Mouse (Mus musculus): ENCODE measurements around the gene Fxyd1. TPM values are rescaled to one million over a fixed set of nuclear protein-coding genes. Genes with fewer than 3 reads are reported as not detected.

The Fxyd1 gene
- polyA plus RNA-seq, 1 experiment from 2014 or later: 2.5 TPM

- H3K27me3 ChIP-seq (ENCODE audit: poor library complexity, severe bottlenecking): no peaks in the 10 kb centered on the region
- no peak overlapping the region for H3K4me3 ChIP-seq
- DNase-seq (ENCODE audit: extremely low spot score, low spot score): no peak
- peak overlapping the region; percentile 40; the same call in 1 of the 2 replicates for H3K27ac ChIP-seq
- no peaks in the 10 kb centered on the region; the same call in 1 of the 2 replicates for H3K9me3 ChIP-seq
- no peaks in the 10 kb centered on the region for H3K36me3 ChIP-seq (replicated peaks)
- 85% methylated on average over 2 of the region's 2 CpGs for WGBS
- H3K4me1 ChIP-seq: peaks cover 34% of the 10 kb centered on the region
Observed at GRCm38 (mm10) chr7:31087262-31087661, 30.3 kb upstream of the Fxyd1 start.

DNA sequence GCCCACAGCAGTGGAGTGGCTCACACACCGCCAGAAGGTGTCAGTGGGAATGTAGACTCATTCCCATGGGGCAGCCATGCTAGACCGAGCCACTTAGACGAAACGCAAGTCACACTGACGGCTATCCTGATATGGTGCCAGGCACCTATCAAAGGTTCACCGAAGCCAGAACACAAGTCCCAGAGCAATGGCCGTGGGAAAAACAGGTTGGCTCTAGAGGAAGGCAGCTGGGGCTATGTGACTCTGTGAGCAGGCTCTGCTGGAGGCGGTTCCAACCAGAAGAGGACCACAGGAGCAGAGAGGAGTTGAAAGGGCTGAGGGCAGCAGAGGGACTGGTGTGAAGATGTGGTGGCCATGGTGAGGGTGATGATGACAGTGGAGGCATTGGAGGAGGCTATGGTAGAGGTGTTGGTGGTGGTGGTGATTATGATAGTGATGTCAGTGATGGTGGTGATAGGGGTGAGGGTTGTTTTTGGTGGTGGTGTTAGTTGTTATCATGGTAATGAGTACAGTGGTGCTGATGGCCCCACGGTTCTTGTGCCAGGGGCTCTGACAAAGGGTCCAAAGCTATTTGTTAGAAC, 29.3 kb upstream of the Fxyd1 start:
- Histone ChIP-seq H3K9me3 (no peaks in the 10 kb centered on the region; the same call in 1 of the 2 replicates), H3K27me3 (ENCODE audit: poor library complexity, severe bottlenecking) (no peaks in the 10 kb centered on the region), H3K4me3 (no peak overlapping the region), H3K4me1 (peaks cover 34% of the 10 kb centered on the region), H3K36me3 (replicated peaks) (no peaks in the 10 kb centered on the region), H3K27ac (peak overlapping the region; percentile 60)
- 90% methylated on average over 9 of the region's 9 CpGs for WGBS
- no peak for DNase-seq (ENCODE audit: extremely low spot score, low spot score)

DNA sequence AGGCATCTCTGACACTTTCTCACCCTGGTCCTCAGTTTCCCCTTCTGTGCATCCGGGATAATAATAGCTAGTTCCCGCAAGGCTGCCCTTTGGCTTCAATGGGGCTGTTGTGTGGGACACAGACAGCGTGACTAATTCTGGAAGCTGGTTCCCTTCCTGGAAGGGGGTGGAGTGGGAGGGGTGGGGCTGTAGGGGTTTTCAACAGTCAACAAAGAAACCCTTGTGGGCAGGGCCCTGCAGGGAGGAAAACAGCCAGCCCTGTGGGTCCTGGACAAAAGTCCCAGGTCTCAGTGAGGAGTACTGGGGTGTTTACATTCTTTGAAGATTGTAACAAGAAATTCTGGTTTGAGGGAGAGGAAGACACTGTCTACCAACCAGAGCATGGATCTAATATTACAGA, 28.2 kb upstream of the Fxyd1 start:
- H3K4me1 ChIP-seq: peaks cover 34% of the 10 kb centered on the region
- 42% methylated on average over 3 of the region's 3 CpGs for WGBS
- H3K4me3 ChIP-seq: no peak overlapping the region
- no peak for DNase-seq (ENCODE audit: extremely low spot score, low spot score)
- no peaks in the 10 kb centered on the region; the same call in 1 of the 2 replicates for H3K9me3 ChIP-seq
- peak overlapping the region; percentile 60 for H3K27ac ChIP-seq
- no peaks in the 10 kb centered on the region for H3K27me3 ChIP-seq (ENCODE audit: poor library complexity, severe bottlenecking)
- no peaks in the 10 kb centered on the region for H3K36me3 ChIP-seq (replicated peaks)

DNA sequence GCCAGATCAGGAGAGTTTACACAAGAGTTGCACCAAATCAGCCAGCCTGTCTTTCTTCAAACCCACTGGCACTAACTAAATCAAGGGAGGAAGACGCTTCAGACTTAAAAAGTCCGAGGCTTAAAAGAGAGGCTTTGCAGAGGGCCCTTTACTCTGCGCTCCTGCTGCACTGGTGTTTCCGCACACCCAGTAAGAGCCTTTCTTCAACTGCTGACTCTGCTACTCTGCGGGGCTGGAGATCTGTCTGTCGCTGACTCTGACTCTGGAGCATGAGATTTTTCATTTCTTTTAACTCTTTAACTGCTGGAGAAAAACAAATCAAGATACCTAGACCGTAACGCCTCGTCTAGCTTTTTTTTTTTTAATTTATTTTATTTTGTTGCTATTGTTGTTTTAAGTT, 27.1 kb upstream of the Fxyd1 start:
- Histone ChIP-seq H3K27me3 (ENCODE audit: poor library complexity, severe bottlenecking) (no peaks in the 10 kb centered on the region), H3K27ac (peak overlapping the region; percentile 76; the same call in 1 of the 2 replicates), H3K36me3 (replicated peaks) (no peaks in the 10 kb centered on the region), H3K4me3 (no peak overlapping the region), H3K9me3 (no peaks in the 10 kb centered on the region), H3K4me1 (peaks cover 34% of the 10 kb centered on the region)
- WGBS: 68% methylated on average over 9 of the region's 9 CpGs
- no peak for DNase-seq (ENCODE audit: extremely low spot score, low spot score)

DNA sequence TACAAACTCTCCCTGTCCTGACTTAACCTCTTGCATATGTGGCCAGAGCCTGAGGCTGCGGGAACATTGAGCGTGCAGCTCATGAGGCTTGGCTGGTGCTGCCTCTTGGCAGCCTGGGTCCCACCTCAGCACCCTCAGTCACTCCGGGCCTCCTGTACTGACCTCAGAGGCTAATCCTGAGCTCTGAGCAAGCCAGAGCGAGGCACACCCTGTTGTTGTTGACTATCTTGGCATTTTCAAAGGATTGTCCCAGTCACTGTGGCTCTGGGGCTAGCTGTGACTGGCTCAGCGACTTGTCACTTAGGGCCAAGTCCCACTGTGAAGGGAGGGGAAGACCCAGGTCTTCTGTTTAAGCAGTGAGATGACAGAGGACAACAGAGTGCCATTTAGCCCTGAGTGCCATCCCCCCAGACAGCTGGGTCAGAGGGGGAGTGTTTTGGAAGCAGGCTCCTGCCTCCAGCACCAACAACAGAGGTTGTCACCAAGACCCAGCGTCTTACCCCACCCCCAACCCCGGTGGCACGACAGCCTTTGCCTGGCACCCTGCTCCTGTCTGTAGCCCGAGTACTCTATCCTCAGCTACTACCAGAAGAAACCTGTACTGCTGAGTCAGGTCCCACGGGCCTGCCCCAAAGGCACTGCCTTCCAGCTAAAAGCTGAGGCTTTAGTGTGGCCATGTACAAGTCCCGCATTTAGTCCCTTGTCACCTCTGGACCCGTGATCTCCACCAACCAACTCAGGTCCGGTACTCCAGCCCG, 26.0 kb upstream of the Fxyd1 start:
- Histone ChIP-seq H3K4me3 (no peak overlapping the region), H3K4me1 (peaks cover 34% of the 10 kb centered on the region), H3K36me3 (replicated peaks) (no peaks in the 10 kb centered on the region), H3K9me3 (no peaks in the 10 kb centered on the region), H3K27ac (peak overlapping the region; percentile 76), H3K27me3 (ENCODE audit: poor library complexity, severe bottlenecking) (no peaks in the 10 kb centered on the region)
- DNase-seq (ENCODE audit: extremely low spot score, low spot score): no peak
- WGBS: 63% methylated on average over 14 of the region's 14 CpGs

DNA sequence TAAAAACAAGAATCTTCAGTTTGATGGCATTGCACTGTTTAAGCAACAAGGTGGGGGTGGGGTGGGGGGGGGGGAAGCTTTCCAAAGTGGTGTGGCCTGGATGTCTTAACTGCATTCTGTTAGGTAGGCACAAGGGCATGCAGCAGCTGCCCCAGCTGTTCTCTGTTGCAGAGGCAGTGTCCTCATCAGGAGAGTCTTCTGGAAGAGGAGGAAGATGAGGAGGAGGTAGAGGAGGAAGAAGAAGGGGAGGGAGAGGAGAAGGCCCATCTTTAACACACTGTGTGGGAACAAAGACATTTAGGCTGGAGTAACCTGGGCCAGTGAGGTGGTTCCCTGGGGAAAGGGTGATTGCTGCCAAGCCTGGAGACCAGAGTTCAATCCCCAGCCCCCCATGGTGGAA, 25.1 kb upstream of the Fxyd1 start:
- H3K27me3 ChIP-seq (ENCODE audit: poor library complexity, severe bottlenecking): no peaks in the 10 kb centered on the region
- no peaks in the 10 kb centered on the region for H3K36me3 ChIP-seq (replicated peaks)
- no peak overlapping the region for H3K4me3 ChIP-seq
- DNase-seq (ENCODE audit: extremely low spot score, low spot score): no peak
- no peak overlapping the region for H3K27ac ChIP-seq
- H3K4me1 ChIP-seq: peaks cover 42% of the 10 kb centered on the region
- H3K9me3 ChIP-seq: no peaks in the 10 kb centered on the region

GRCm38 (mm10) chr7:31081106-31081505, 24.1 kb upstream of the Fxyd1 start:
- Histone ChIP-seq H3K4me1 (peaks cover 49% of the 10 kb centered on the region), H3K36me3 (replicated peaks) (no peaks in the 10 kb centered on the region), H3K27ac (no peak overlapping the region), H3K9me3 (no peaks in the 10 kb centered on the region), H3K27me3 (ENCODE audit: poor library complexity, severe bottlenecking) (no peaks in the 10 kb centered on the region), H3K4me3 (no peak overlapping the region)
- no peak for DNase-seq (ENCODE audit: extremely low spot score, low spot score)
- 30% methylated on average over 1 of the region's 1 CpGs for WGBS

DNA sequence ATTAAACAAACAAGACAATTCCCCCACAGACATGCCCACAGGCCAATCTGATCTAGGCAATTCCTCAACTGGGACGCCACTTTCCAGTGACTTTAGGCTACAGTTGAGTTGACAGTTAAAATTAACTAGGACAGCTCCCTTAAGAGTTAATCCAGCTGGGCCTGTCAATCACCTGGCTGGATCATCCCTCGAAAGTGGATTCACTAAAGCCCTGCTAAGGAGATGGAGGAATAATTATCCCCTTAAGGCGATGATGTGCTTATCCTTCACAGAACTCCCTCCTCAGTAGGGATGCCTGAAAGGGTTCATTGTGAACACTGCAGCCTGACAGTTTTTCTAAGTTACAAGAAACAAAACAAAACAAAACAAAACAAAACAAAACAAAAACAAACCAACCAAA, 23.6 kb upstream of the Fxyd1 start:
- Histone ChIP-seq H3K9me3 (no peaks in the 10 kb centered on the region), H3K36me3 (replicated peaks) (no peaks in the 10 kb centered on the region), H3K27ac (no peak overlapping the region), H3K4me3 (no peak overlapping the region), H3K27me3 (ENCODE audit: poor library complexity, severe bottlenecking) (no peaks in the 10 kb centered on the region), H3K4me1 (peaks cover 46% of the 10 kb centered on the region)
- DNase-seq (ENCODE audit: extremely low spot score, low spot score): no peak
- 46% methylated on average over 3 of the region's 3 CpGs for WGBS

DNA sequence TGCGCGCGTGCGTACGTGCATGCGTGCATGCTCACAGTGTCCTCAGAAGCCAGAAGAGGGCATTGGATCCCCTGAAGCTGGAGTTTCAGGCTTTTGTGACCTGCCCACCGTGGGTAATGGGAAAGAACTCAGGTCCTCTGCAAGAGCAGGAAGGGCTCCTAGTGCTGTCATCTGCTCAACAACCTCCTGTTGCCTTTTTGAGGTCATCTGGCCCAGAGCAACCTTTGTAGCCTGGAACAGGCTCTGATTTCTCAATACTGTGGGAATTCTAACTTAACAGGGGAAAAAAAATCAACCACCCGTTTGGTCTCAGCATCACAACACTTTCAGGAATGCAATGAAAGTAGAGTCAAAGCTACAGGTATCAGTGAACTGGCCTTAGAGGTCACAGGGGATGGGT, 22.7 kb upstream of the Fxyd1 start:
- Histone ChIP-seq H3K27me3 (ENCODE audit: poor library complexity, severe bottlenecking) (no peaks in the 10 kb centered on the region), H3K9me3 (no peaks in the 10 kb centered on the region), H3K4me1 (peaks cover 37% of the 10 kb centered on the region), H3K4me3 (no peak overlapping the region), H3K36me3 (replicated peaks) (no peaks in the 10 kb centered on the region), H3K27ac (no peak overlapping the region)
- 90% methylated on average over 8 of the region's 8 CpGs for WGBS
- DNase-seq (ENCODE audit: extremely low spot score, low spot score): no peak

- peak overlapping the region; percentile 44 for H3K27ac ChIP-seq
- no peaks in the 10 kb centered on the region for H3K36me3 ChIP-seq (replicated peaks)
Observed at GRCm38 (mm10) chr7:31077885-31078445, 21.0 kb upstream of the Fxyd1 start.

DNA sequence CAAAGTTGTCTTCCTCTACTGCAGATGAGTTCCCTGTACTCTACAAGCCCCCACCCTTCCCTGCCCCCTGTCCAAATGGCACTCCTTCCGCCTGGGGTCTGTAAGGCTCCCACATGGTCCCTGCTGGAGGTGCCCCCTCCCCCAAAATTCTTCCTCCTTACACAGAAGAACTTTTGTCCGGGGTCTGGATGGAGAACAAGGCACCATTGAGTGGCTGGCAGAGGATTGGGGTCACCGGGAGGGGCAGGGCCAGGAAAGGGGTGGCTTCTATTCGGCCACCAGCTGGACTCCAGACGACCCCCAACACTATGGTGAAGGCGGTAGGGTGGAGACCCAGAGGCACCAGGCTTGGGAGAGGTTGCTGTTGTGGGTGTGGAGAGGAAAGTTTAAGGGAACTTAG, 20.5 kb upstream of the Fxyd1 start:
- peak overlapping the region; percentile 44 for H3K27ac ChIP-seq
- no peaks in the 10 kb centered on the region for H3K9me3 ChIP-seq
- no peak overlapping the region for H3K4me3 ChIP-seq
- WGBS: 52% methylated on average over 6 of the region's 6 CpGs
- DNase-seq (ENCODE audit: extremely low spot score, low spot score): no peak
- no peaks in the 10 kb centered on the region for H3K36me3 ChIP-seq (replicated peaks)
- H3K27me3 ChIP-seq (ENCODE audit: poor library complexity, severe bottlenecking): no peaks in the 10 kb centered on the region
- peaks cover 17% of the 10 kb centered on the region for H3K4me1 ChIP-seq

More at GRCm38 (mm10) chr7:31077885-31078445, 21.0 kb upstream of the Fxyd1 start:
- DNase-seq (ENCODE audit: extremely low spot score, low spot score): no peak
- Histone ChIP-seq H3K4me3 (no peak overlapping the region), H3K4me1 (peaks cover 20% of the 10 kb centered on the region), H3K9me3 (no peaks in the 10 kb centered on the region), H3K27me3 (ENCODE audit: poor library complexity, severe bottlenecking) (no peaks in the 10 kb centered on the region)
- 41% methylated on average over 5 of the region's 5 CpGs for WGBS

GRCm38 (mm10) chr7:31076492-31076891, 19.5 kb upstream of the Fxyd1 start, which contains the start of gene Fxyd3:
Gene Fxyd3, minus strand, starts transcription at chr7:31076704.
- 66% methylated on average over 5 of the region's 5 CpGs for WGBS
- Histone ChIP-seq H3K4me1 (peaks cover 21% of the 10 kb centered on the region), H3K4me3 (no peak within 1 kb of the TSS), H3K36me3 (replicated peaks) (no peaks in the 10 kb centered on the region), H3K27me3 (ENCODE audit: poor library complexity, severe bottlenecking) (no peaks in the 10 kb centered on the region), H3K9me3 (no peaks in the 10 kb centered on the region), H3K27ac (peak within 1 kb of the TSS; percentile 44)
- DNase-seq (ENCODE audit: extremely low spot score, low spot score): no peak

- no peak overlapping the region for H3K27ac ChIP-seq
- no peak overlapping the region for H3K4me3 ChIP-seq
- no peaks in the 10 kb centered on the region for H3K36me3 ChIP-seq (replicated peaks)
- DNase-seq (ENCODE audit: extremely low spot score, low spot score): no peak
- no peaks in the 10 kb centered on the region for H3K9me3 ChIP-seq
- 85% methylated on average over 5 of the region's 5 CpGs for WGBS
- no peaks in the 10 kb centered on the region for H3K27me3 ChIP-seq (ENCODE audit: poor library complexity, severe bottlenecking)
- H3K4me1 ChIP-seq: peaks cover 21% of the 10 kb centered on the region
Observed at GRCm38 (mm10) chr7:31074713-31075069, 17.7 kb upstream of the Fxyd1 start.

All from forebrain, embryonic 10.5 days (tissue).